Mouse (Mus musculus) C2C12 (cell line): ENCODE results near the gene Ncapd3. TPM values are rescaled to one million over a fixed set of nuclear protein-coding genes. Genes with fewer than 3 reads are reported as not detected.

Experiments used
- H3K27me3 ChIP-seq: one replicate; pipeline ENCODE4 v1.6.1; 2011; ENCODE audit not compliant: control insufficient read depth, insufficient read depth, insufficient read length
- H3K36me3 ChIP-seq: one replicate; pipeline ENCODE4 v1.6.1; 2011; ENCODE audit not compliant: control insufficient read depth, insufficient read depth
- H3K4me3 ChIP-seq: one replicate; pipeline ENCODE4 v1.5.1; 2011; ENCODE audit warnings: mild to moderate bottlenecking, control low read depth; ENCODE audit not compliant: poor library complexity, insufficient read depth, severe bottlenecking
- H3K79me2 ChIP-seq: one replicate; pipeline ENCODE4 v1.6.1; 2011; ENCODE audit not compliant: control insufficient read depth, insufficient read depth
- H3K79me3 ChIP-seq: one replicate; pipeline ENCODE4 v1.6.1; 2011; ENCODE audit warnings: low read depth, control low read depth
- H3ac ChIP-seq: one replicate; pipeline ENCODE3; 2011; ENCODE audit warnings: low read depth; ENCODE audit not compliant: control insufficient read depth, insufficient read length
- CEBPB ChIP-seq: IDR thresholded peaks from one replicate; pipeline ENCODE4 v1.6.1; 2011; ENCODE audit warnings: low read depth, mild to moderate bottlenecking, control low read depth, moderate library complexity
- CTCF ChIP-seq: IDR thresholded peaks from one replicate; pipeline ENCODE4 v1.5.1; 2011; ENCODE audit not compliant: control insufficient read depth, insufficient read depth, insufficient read length
- FOSL1 ChIP-seq: IDR thresholded peaks from one replicate; pipeline ENCODE4 v1.8.0; 2011; ENCODE audit warnings: mild to moderate bottlenecking, low read length; ENCODE audit not compliant: poor library complexity, insufficient read depth, severe bottlenecking
- MAX ChIP-seq: IDR thresholded peaks from one replicate; pipeline ENCODE4 v1.6.1; 2011; ENCODE audit warnings: mild to moderate bottlenecking, control low read depth
- MYOD1 ChIP-seq: IDR thresholded peaks from one replicate; pipeline ENCODE4 v1.6.1; 2011; ENCODE audit warnings: low read depth; ENCODE audit not compliant: control insufficient read depth, insufficient read length
- MYOG ChIP-seq: IDR thresholded peaks from one replicate; pipeline ENCODE4 v1.6.1; 2011; ENCODE audit not compliant: control insufficient read depth, insufficient read length; ENCODE audit errors: extremely low read depth
- USF1 ChIP-seq: IDR thresholded peaks from one replicate; pipeline ENCODE4 v1.6.1; 2011; ENCODE audit warnings: low read depth, mild to moderate bottlenecking, control low read depth, moderate library complexity
- polyA plus RNA-seq: library from polyadenylated mRNA; unstranded; fragments of >200 nt; fragmentation: generic; extraction: Trizol; gene quantifications from one replicate; pipeline ENCODE4 v1.2.1, GENCODE M21; 2012; ENCODE audit warnings: missing spikeins

Ncapd3 gene
- polyA plus RNA-seq, 1 experiment, result 12.5 TPM

DNA sequence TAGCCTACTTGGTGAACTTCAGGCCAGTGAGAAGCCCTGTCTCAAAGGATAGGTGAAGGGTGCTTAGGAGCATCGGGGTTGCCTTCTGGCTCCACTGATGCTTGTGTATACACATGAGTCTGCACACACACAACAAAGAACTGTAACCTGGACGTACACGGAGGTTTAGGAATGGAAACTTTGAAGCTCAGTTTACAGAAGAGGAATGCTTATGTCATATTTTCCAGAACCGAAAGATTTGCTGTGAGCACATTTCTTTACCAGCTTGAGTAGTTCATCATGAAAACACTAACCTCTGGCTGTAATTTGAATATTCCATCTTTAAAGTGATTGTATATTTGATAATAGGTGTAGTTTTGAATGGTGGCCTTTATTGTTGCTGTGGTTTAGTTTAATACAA, 40.9 kb downstream of the Ncapd3 start:
- peaks cover 71% of the 10 kb centered on the region for H3K36me3 ChIP-seq
- no peaks in the 10 kb centered on the region for H3K79me3 ChIP-seq
- no peak overlapping the region for H3ac ChIP-seq
- H3K27me3 ChIP-seq, result no peaks in the 10 kb centered on the region
- no peaks in the 10 kb centered on the region for H3K79me2 ChIP-seq
- TF ChIP-seq MYOD1 (no peak), MAX (no peak), CEBPB (no peak), MYOG (no peak), FOSL1 (no peak), CTCF (no peak), USF1 (no peak)
- H3K4me3 ChIP-seq, result no peak overlapping the region

GRCm38 (mm10) chr9:27074677-27075076, 44.7 kb downstream of the Ncapd3 start:
- Histone ChIP-seq H3K4me3 (no peak overlapping the region), H3K79me2 (no peaks in the 10 kb centered on the region), H3K36me3 (peaks cover 69% of the 10 kb centered on the region), H3ac (no peak overlapping the region), H3K27me3 (no peaks in the 10 kb centered on the region), H3K79me3 (no peaks in the 10 kb centered on the region)
- TF ChIP-seq MAX (no peak), MYOD1 (no peak), USF1 (no peak), CTCF (no peak), FOSL1 (no peak), CEBPB (no peak), MYOG (no peak)

GRCm38 (mm10) chr9:27075812-27076211, 45.8 kb downstream of the Ncapd3 start:
- Histone ChIP-seq H3K79me3 (no peaks in the 10 kb centered on the region), H3ac (no peak overlapping the region), H3K27me3 (no peaks in the 10 kb centered on the region), H3K79me2 (no peaks in the 10 kb centered on the region), H3K4me3 (no peak overlapping the region), H3K36me3 (peaks cover 62% of the 10 kb centered on the region)
- no peak for TF ChIP-seq MYOG
- TF ChIP-seq FOSL1, result no peak
- no peak for TF ChIP-seq CEBPB
- no peak for TF ChIP-seq MYOD1
- TF ChIP-seq USF1, result no peak
- TF ChIP-seq MAX, result no peak
- no peak for TF ChIP-seq CTCF

- Histone ChIP-seq H3ac (no peak overlapping the region), H3K27me3 (no peaks in the 10 kb centered on the region), H3K79me2 (no peaks in the 10 kb centered on the region), H3K4me3 (no peak overlapping the region), H3K36me3 (peaks cover 74% of the 10 kb centered on the region), H3K79me3 (no peaks in the 10 kb centered on the region)
- TF ChIP-seq CEBPB (no peak), MAX (no peak), CTCF (no peak), MYOD1 (no peak), USF1 (no peak), MYOG (no peak), FOSL1 (no peak)
Measured at GRCm38 (mm10) chr9:27086256-27086655, 56.3 kb downstream of the Ncapd3 start.

GRCm38 (mm10) chr9:27087402-27087801, 57.4 kb downstream of the Ncapd3 start:
- TF ChIP-seq MYOD1 (no peak), CEBPB (no peak), MAX (no peak), FOSL1 (no peak), USF1 (no peak), MYOG (no peak), CTCF (no peak)
- Histone ChIP-seq H3K79me2 (no peaks in the 10 kb centered on the region), H3K79me3 (no peaks in the 10 kb centered on the region), H3K36me3 (peaks cover 81% of the 10 kb centered on the region), H3K4me3 (no peak overlapping the region), H3ac (no peak overlapping the region), H3K27me3 (no peaks in the 10 kb centered on the region)

DNA sequence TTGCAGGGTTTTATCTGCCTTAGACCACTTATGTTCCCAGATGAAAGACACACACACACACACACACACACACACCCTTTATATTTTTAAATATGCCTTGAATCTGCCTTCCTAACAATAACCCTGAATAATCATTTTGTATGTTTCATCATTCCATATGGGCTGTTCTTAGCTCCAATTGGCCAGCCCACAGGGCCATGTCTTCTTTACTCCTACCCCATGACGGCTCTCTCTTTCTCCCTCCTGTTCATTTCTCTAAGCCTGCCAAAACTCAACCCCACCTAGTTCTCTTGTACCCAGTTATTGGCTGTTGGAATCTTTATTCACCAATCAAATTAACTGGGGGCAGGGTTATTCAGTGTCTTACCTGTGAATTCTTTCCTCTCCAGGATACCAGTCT, 60.2 kb downstream of the Ncapd3 start:
- Histone ChIP-seq H3K79me2 (no peaks in the 10 kb centered on the region), H3K4me3 (no peak overlapping the region), H3ac (no peak overlapping the region), H3K27me3 (no peaks in the 10 kb centered on the region), H3K36me3 (peaks cover 74% of the 10 kb centered on the region), H3K79me3 (no peaks in the 10 kb centered on the region)
- TF ChIP-seq MYOD1 (no peak), MYOG (no peak), FOSL1 (no peak), USF1 (no peak), CTCF (no peak), MAX (no peak), CEBPB (no peak)
